In the genomic region with DNA sequence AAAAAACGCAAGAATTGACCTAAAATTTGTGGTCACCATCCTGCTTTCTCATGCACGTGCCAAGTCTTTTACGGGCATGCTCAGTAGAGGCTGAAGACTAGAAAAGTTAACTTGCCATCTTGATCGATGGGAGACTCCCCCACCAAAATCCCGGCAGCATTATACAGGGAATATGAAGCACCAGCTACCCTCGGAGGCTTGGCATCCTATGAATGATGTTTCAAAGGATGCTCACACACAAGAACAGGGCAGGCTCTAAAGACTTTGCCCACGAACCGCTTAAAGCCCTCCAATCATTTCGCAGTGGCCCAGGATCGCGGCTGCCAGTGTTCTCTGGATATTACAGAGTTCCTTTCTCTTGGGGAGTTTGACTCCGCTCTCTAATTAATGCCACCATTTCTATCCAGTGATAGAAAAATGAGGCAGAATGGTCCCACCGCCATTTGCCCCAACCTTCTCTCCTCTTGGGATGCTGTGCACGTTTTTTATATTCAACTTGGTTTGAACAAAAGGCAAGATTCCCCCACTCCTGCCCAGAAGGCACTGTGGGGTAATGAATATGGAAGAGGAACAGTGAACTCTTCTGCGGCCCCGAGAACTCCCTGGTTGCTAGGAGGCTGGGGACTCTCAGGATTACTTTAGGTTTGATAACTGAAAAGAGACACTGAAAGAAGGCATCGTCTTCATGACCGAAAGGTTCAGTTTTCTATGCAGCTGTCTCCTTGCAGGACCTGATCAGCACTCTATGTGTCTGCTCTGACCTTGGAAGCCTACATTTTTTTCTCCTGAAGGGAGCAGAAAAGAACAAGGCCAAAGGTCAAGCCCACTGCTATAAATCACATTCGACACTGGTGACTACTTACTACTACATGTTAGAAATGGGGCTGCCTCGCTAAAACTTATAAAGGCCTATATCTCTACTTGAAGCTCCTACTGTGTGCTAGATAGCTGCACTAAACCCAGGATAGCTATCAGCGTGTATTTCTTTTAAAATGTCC, we compare ENCODE assay signal across 16 mouse cellular contexts.
A peak's percentile ranks its signal among the peaks of the same experiment; 100 is the strongest.
DNase-seq lines count a peak whose midpoint lies in the region; ATAC-seq and TF ChIP-seq lines count a peak whose summit lies in the region.
"Had no signal": no experiment of that assay in that cellular context is flagged by ENCODE, and none has a peak within 500 bp of the region (broad histone marks: within the 10 kb centered on the region; RNA-seq: fewer than 3 reads in every experiment).

No protein-coding gene starts in this region.

- no peaks in the 10 kb centered on the region for H3K36me3 ChIP-seq in hindbrain, embryonic 12.5 days
- H3K36me3 ChIP-seq in midbrain, embryonic 13.5 days: no peaks in the 10 kb centered on the region; the same call in 1 of the 2 replicates
- H3K36me3 ChIP-seq: embryonic facial prominence, embryonic 13.5 days; stomach, embryonic 15.5 days had no signal

- peak overlapping the region; percentile 80 for H3K4me2 ChIP-seq in hindbrain, embryonic 12.5 days (replicated peaks)
- peak overlapping the region; percentile 96 for H3K4me2 ChIP-seq in midbrain, embryonic 13.5 days (replicated peaks)
- H3K4me2 ChIP-seq: stomach, embryonic 15.5 days had no signal

- 31% methylated on average over 21 of the region's 21 CpGs for WGBS in hindbrain, embryonic 12.5 days
- 17% methylated on average over 21 of the region's 21 CpGs for WGBS in midbrain, embryonic 13.5 days

- H3K9ac ChIP-seq in hindbrain, embryonic 12.5 days: peak overlapping the region; percentile 36
- H3K9ac ChIP-seq in midbrain, embryonic 13.5 days (replicated peaks): peak overlapping the region; percentile 51
- H3K9ac ChIP-seq: embryonic facial prominence, embryonic 13.5 days; stomach, embryonic 15.5 days had no signal

- peak overlapping the region; percentile 32 for H3K27ac ChIP-seq in layer of hippocampus, adult 2 months
- H3K27ac ChIP-seq in hindbrain, embryonic 12.5 days: peak overlapping the region; percentile 73
- peak overlapping the region; percentile 76 for H3K27ac ChIP-seq in midbrain, embryonic 13.5 days
- H3K27ac ChIP-seq: embryonic facial prominence, embryonic 13.5 days; stomach, embryonic 15.5 days had no signal

- H3K9me3 ChIP-seq in hindbrain, embryonic 12.5 days (replicated peaks): no peaks in the 10 kb centered on the region
- no peaks in the 10 kb centered on the region for H3K9me3 ChIP-seq in midbrain, embryonic 13.5 days
- H3K9me3 ChIP-seq: embryonic facial prominence, embryonic 13.5 days; stomach, embryonic 15.5 days had no signal

- DNase-seq in layer of hippocampus, adult 2 months (ENCODE audit: low spot score in 2 of 2): no peak
- DNase-seq in layer of hippocampus, postnatal 10 days (ENCODE audit: low spot score in 2 of 2): no peak
- no peak for DNase-seq in B cell, adult 2 months
- DNase-seq in layer of hippocampus, postnatal 14 days (ENCODE audit: low spot score in 2 of 2): no peak
- DNase-seq in frontal cortex, adult 2 months (ENCODE audit: extremely low spot score in 1 of 2, low spot score in 1 of 2): no peak
- DNase-seq: adrenal gland, postnatal 10 days; cerebellum, adult 11-12 months; gastrocnemius, postnatal 10 days; kidney, adult 11 months; right cerebral cortex, postnatal 25 days had no signal

- no peak for TF ChIP-seq CTCF in layer of hippocampus, adult 2 months (conservative IDR thresholded peaks at IDR 0.05)

- peak; percentile 9; the same call in 1 of the 2 replicates for ATAC-seq in hindbrain, embryonic 12.5 days (ENCODE audit: low FRiP score)
- ATAC-seq in midbrain, embryonic 13.5 days: no peak
- no peak for ATAC-seq in frontal cortex, adult (ENCODE audit: low TSS enrichment)

- H3K4me1 ChIP-seq in hindbrain, embryonic 12.5 days: peaks cover 63% of the 10 kb centered on the region
- H3K4me1 ChIP-seq in midbrain, embryonic 13.5 days (replicated peaks): peaks cover 69% of the 10 kb centered on the region

- H3K27me3 ChIP-seq in hindbrain, embryonic 12.5 days: no peaks in the 10 kb centered on the region
- H3K27me3 ChIP-seq in midbrain, embryonic 13.5 days: no peaks in the 10 kb centered on the region
- H3K27me3 ChIP-seq: embryonic facial prominence, embryonic 13.5 days; stomach, embryonic 15.5 days had no signal

- H3K4me3 ChIP-seq in layer of hippocampus, adult 2 months: peak overlapping the region; percentile 81
- H3K4me3 ChIP-seq in hindbrain, embryonic 12.5 days: peak overlapping the region; percentile 25
- H3K4me3 ChIP-seq in midbrain, embryonic 13.5 days (replicated peaks): peak overlapping the region; percentile 92
- H3K4me3 ChIP-seq: myocyte; stomach, embryonic 15.5 days had no signal

Comparison
In these comparisons a context has a peak if more than half of its experiments do, and no peak if none do; other contexts are left out.
1. H3K4me3 ChIP-seq: peak in every context shown above with its lines; median percentile 92 in midbrain, embryonic 13.5 days; 81 in layer of hippocampus, adult 2 months; 25 in hindbrain, embryonic 12.5 days.